8 mouse cellular contexts compared by ENCODE assay signal in the genomic region with DNA sequence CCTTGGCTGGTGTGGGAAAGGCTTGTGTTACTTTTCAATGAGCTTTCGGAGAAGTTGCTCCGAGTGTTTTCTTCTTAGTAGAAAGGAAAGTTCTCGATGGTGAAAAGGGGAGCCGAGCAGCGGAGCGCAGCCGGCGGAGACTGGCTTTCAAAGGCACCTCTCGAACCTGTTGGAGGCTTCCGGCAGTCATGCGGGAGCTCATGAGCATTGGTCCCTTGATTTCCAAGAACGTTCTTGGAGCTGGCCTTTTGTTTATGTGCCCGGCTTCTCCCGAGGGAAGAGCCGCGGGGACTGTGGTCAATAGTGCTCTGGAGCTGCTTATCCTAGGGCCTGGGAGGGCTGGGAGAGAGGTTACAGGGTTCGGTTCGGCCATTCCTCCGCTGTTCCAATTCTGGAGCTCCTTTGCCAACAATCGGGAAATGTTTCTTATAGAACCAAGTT. TPM values are rescaled to one million over a fixed set of nuclear protein-coding genes. Genes with fewer than 3 reads are reported as not detected.
A peak's percentile ranks its signal among the peaks of the same experiment; 100 is the strongest.
DNase-seq lines count a peak whose midpoint lies in the region; ATAC-seq and TF ChIP-seq lines count a peak whose summit lies in the region.

No protein-coding gene starts in this region.

- no peak overlapping the region for H3K9ac ChIP-seq in ES-Bruce4 (ENCODE audit: low read depth, poor library complexity, severe bottlenecking)
- peak overlapping the region; percentile 41 for H3K9ac ChIP-seq in embryonic facial prominence, embryonic 11.5 days (replicated peaks; ENCODE audit: low read length)
- H3K9ac ChIP-seq in hindbrain, embryonic 13.5 days, result peak overlapping the region; percentile 83

- peak; percentile 39 to 58 for DNase-seq in cerebellum, adult 2 months
- DNase-seq in cerebellum, adult 11 months, result no peak
- DNase-seq in embryonic facial prominence, embryonic 11.5 days (ENCODE audit: low spot score), result peak; percentile 39
- peak; percentile 7 for DNase-seq in lung, postnatal 14 days
- DNase-seq in gastrocnemius, postnatal 36 days, result no peak

- H3K4me1 ChIP-seq in cerebellum, adult 2 months (ENCODE audit: control insufficient read depth, insufficient read depth, low read length), result 0 out of 2 replicates have a peak, but pooled peaks cover 4% of the 10 kb centered on the region
- H3K4me1 ChIP-seq in ES-Bruce4 (ENCODE audit: control insufficient read depth, insufficient read depth, low read length), result no peaks in the 10 kb centered on the region
- H3K4me1 ChIP-seq in embryonic facial prominence, embryonic 11.5 days (ENCODE audit: control insufficient read depth, insufficient read depth, low read length), result peaks cover 13% of the 10 kb centered on the region
- H3K4me1 ChIP-seq in hindbrain, embryonic 13.5 days (replicated peaks), result peaks cover 58% of the 10 kb centered on the region

- WGBS in cerebellum, adult 2 months, result under 1% methylated on average over 20 of the region's 20 CpGs
- WGBS in embryonic facial prominence, embryonic 11.5 days, result 0% methylated on average over 20 of the region's 20 CpGs
- under 1% methylated on average over 20 of the region's 20 CpGs for WGBS in hindbrain, embryonic 13.5 days

- intact Hi-C loops in gastrocnemius, postnatal 36 days (cut with DNase I), result loop anchor here (5.0 to 10.0 kb wide), 3 partner anchors 76 to 572 kb away; a partner anchor contains a TSS

- no peak for TF ChIP-seq POLR2A in cerebellum, adult 2 months (IDR thresholded peaks at IDR 0.05; ENCODE audit: borderline replicate concordance, insufficient read depth, low read length)
- no peak for TF ChIP-seq POLR2A in ES-Bruce4 (IDR thresholded peaks at IDR 0.05; ENCODE audit: insufficient read depth, low read length)

- no peaks in the 10 kb centered on the region for H3K27me3 ChIP-seq in cerebellum, adult 2 months (ENCODE audit: control insufficient read depth, insufficient read depth, low read length)
- peaks cover 36% of the 10 kb centered on the region for H3K27me3 ChIP-seq in ES-Bruce4 (ENCODE audit: control insufficient read depth, insufficient read depth, low read length, poor library complexity, severe bottlenecking)
- peaks cover 48% of the 10 kb centered on the region for H3K27me3 ChIP-seq in embryonic facial prominence, embryonic 11.5 days (ENCODE audit: control insufficient read depth, insufficient read depth, low read length)
- peaks cover 54% of the 10 kb centered on the region for H3K27me3 ChIP-seq in hindbrain, embryonic 13.5 days

- peak overlapping the region; percentile 85 for H3K4me2 ChIP-seq in embryonic facial prominence, embryonic 11.5 days (ENCODE audit: low read depth, low read length)
- H3K4me2 ChIP-seq in hindbrain, embryonic 13.5 days, result peak overlapping the region; percentile 96

- no peaks in the 10 kb centered on the region for H3K9me3 ChIP-seq in ES-Bruce4 (replicated peaks; ENCODE audit: control insufficient read depth, insufficient read depth, low read length, poor library complexity, severe bottlenecking)
- no peaks in the 10 kb centered on the region for H3K9me3 ChIP-seq in embryonic facial prominence, embryonic 11.5 days (replicated peaks; ENCODE audit: control insufficient read depth, low read length)
- no peaks in the 10 kb centered on the region for H3K9me3 ChIP-seq in hindbrain, embryonic 13.5 days

- H3K27ac ChIP-seq in cerebellum, adult 2 months (ENCODE audit: insufficient read depth, low read length), result no peak overlapping the region
- H3K27ac ChIP-seq in ES-Bruce4 (ENCODE audit: insufficient read depth, low read length), result no peak overlapping the region
- no peak overlapping the region for H3K27ac ChIP-seq in embryonic facial prominence, embryonic 11.5 days (replicated peaks; ENCODE audit: low read depth, low read length)
- peak overlapping the region; percentile 94; the same call in 1 of the 2 replicates for H3K27ac ChIP-seq in hindbrain, embryonic 13.5 days

- H3K36me3 ChIP-seq in ES-Bruce4 (ENCODE audit: control insufficient read depth, insufficient read depth, low read length, poor library complexity, severe bottlenecking), result no peaks in the 10 kb centered on the region
- H3K36me3 ChIP-seq in embryonic facial prominence, embryonic 11.5 days (replicated peaks; ENCODE audit: control insufficient read depth, insufficient read depth, low read depth, low read length), result no peaks in the 10 kb centered on the region
- H3K36me3 ChIP-seq in hindbrain, embryonic 13.5 days, result no peaks in the 10 kb centered on the region

- no peak for TF ChIP-seq EP300 in ES-Bruce4 (IDR thresholded peaks at IDR 0.05; ENCODE audit: insufficient read depth, low read depth, low read length)

- no peak for TF ChIP-seq CTCF in cerebellum, adult 2 months (IDR thresholded peaks at IDR 0.05; ENCODE audit: borderline replicate concordance, insufficient read depth, low read depth, low read length)
- TF ChIP-seq CTCF in ES-Bruce4 (IDR thresholded peaks at IDR 0.05; ENCODE audit: low read depth, low read length), result no peak

- no peak for ATAC-seq in embryonic facial prominence, embryonic 11.5 days (replicated peaks; ENCODE audit: insufficient number of reproducible peaks, low FRiP score, low TSS enrichment, low read depth)
- ATAC-seq in hindbrain, embryonic 13.5 days (ENCODE audit: low FRiP score), result no peak
- ATAC-seq in megakaryocyte progenitor cell, adult 5-6 weeks (replicated peaks; ENCODE audit: poor library complexity), result no peak

- H3K4me3 ChIP-seq in cerebellum, adult 2 months (replicated peaks; ENCODE audit: insufficient read depth, low read depth, low read length), result peak overlapping the region; percentile 73
- peak overlapping the region; percentile 19 for H3K4me3 ChIP-seq in ES-Bruce4 (ENCODE audit: low read depth, low read length)
- peak overlapping the region; percentile 61 for H3K4me3 ChIP-seq in embryonic facial prominence, embryonic 11.5 days (ENCODE audit: low read depth, low read length)
- peak overlapping the region; percentile 71 for H3K4me3 ChIP-seq in hindbrain, embryonic 13.5 days

RNA-seq across cellular contexts. Expression of a gene that starts 1.5 kb away (rescaled TPM):
- 2.4 TPM in 2 replicates for polyA plus RNA-seq in cerebellum, adult 2 months (2012; rRNA removed)
- polyA plus RNA-seq in ES-Bruce4 (2011; ENCODE audit: insufficient read depth, insufficient read length, low read depth, missing spikeins), result 0.33 TPM in 1 of 2 replicates, not detected in the other
- 0.20 and 0.25 TPM in 2 replicates for polyA plus RNA-seq in embryonic facial prominence, embryonic 11.5 days (2014; fragmentation: Nextera tagmentation; extraction: Ambion mirVana)
- 1.8 and 2.4 TPM in 2 replicates for polyA plus RNA-seq in hindbrain, embryonic 13.5 days (2015; fragmentation: Nextera tagmentation; extraction: Ambion mirVana)
- 1 to 10 TPM; 9.1 to 9.5 TPM for total RNA-seq in gastrocnemius, postnatal 36 days (2021)
- total RNA-seq in megakaryocyte progenitor cell, adult 5-6 weeks (2015), result 0.59 and 0.88 TPM in 2 replicates
- 0.20 and 2.5 TPM in 2 replicates for total RNA-seq in megakaryocyte progenitor cell, adult 5-6 weeks (2017)

Comparison
In these comparisons a context has a peak if more than half of its experiments do, and no peak if none do; other contexts are left out.
1. DNase-seq: peak in cerebellum, adult 2 months (2 of 2), embryonic facial prominence, embryonic 11.5 days (single experiment) and lung, postnatal 14 days (single experiment); none in cerebellum, adult 11 months (single experiment) and gastrocnemius, postnatal 36 days (0 of 2).
2. H3K4me3 ChIP-seq: peak in every context shown above with its lines; median percentile 73 in cerebellum, adult 2 months; 71 in hindbrain, embryonic 13.5 days; 61 in embryonic facial prominence, embryonic 11.5 days; 19 in ES-Bruce4.